In genomic region chr6:148398888-148399287, GRCm38 (mm10) we compare ENCODE assay signal across 22 mouse cellular contexts. TPM values are rescaled to one million over a fixed set of nuclear protein-coding genes. Genes with fewer than 3 reads are reported as not detected.
DNase-seq lines count a peak whose midpoint lies in the region; ATAC-seq and TF ChIP-seq lines count a peak whose summit lies in the region.
"Had no signal": no experiment of that assay in that cellular context is flagged by ENCODE, and none has a peak within 500 bp of the region (broad histone marks: within the 10 kb centered on the region; RNA-seq: fewer than 3 reads in every experiment).

No protein-coding gene starts in this region.

- TF ChIP-seq CTCF in heart, adult 2 months (IDR thresholded peaks at IDR 0.05), result no peak
- no peak for TF ChIP-seq CTCF in intestine, postnatal 0 days (IDR thresholded peaks at IDR 0.05; ENCODE audit: low read depth)
- TF ChIP-seq CTCF in heart, postnatal 0 days (IDR thresholded peaks at IDR 0.05; ENCODE audit: low read depth), result no peak

- DNase-seq in heart, adult 2 months, result no peak
- no peak for DNase-seq in heart, postnatal 36 days
- DNase-seq in intestine, embryonic 14.5 days (ENCODE audit: low spot score), result peak; percentile 12
- DNase-seq in brain, adult 2 months (ENCODE audit: low read depth, low spot score), result peak; percentile 58
- peak; percentile 67 for DNase-seq in heart, postnatal 0 days (ENCODE audit: low spot score)
- no peak for DNase-seq in left cerebral cortex, postnatal 10 days (ENCODE audit: extremely low spot score in 1 of 2, low spot score in 2 of 2)
- DNase-seq: cerebellum, adult 18-20 months; cerebellum, postnatal 14 days; embryo, embryonic 11 days; kidney, adult 8-10 months; kidney, postnatal 14 days; layer of hippocampus, postnatal 36 days; lung, adult 18-20 months had no signal

- intact Hi-C loops in heart, adult 2 months (cut with DNase I), result no loop called here
- intact Hi-C loops in heart, postnatal 36 days (cut with DNase I), result no loop called here
- intact Hi-C loops in left cerebral cortex, postnatal 10 days (cut with DNase I), result no loop called here

- peak overlapping the region; percentile 82 for H3K27ac ChIP-seq in heart, adult 2 months
- H3K27ac ChIP-seq in intestine, embryonic 14.5 days (ENCODE audit: low read depth), result no peak overlapping the region
- no peak overlapping the region for H3K27ac ChIP-seq in intestine, postnatal 0 days (ENCODE audit: low read depth, low read length)
- peak overlapping the region; percentile 84 for H3K27ac ChIP-seq in heart, postnatal 0 days (ENCODE audit: low read depth)
- H3K27ac ChIP-seq: embryonic facial prominence, embryonic 13.5 days; forebrain, embryonic 13.5 days; hindbrain, embryonic 13.5 days; limb, embryonic 13.5 days; liver, embryonic 12.5 days; midbrain, embryonic 12.5 days had no signal

- TF ChIP-seq EP300 in heart, adult 2 months (IDR thresholded peaks at IDR 0.05; ENCODE audit: insufficient read depth, low read depth, low read length), result no peak
- TF ChIP-seq EP300 in heart, postnatal 0 days (IDR thresholded peaks at IDR 0.05; ENCODE audit: low read depth), result no peak

- no peak overlapping the region for H3K9ac ChIP-seq in heart, adult 2 months (ENCODE audit: low read depth, low read length)
- no peak overlapping the region for H3K9ac ChIP-seq in intestine, embryonic 14.5 days (ENCODE audit: low read length)
- H3K9ac ChIP-seq in intestine, postnatal 0 days (ENCODE audit: low read depth, low read length), result no peak overlapping the region
- no peak overlapping the region for H3K9ac ChIP-seq in heart, postnatal 0 days (replicated peaks; ENCODE audit: low read depth, low read length)
- H3K9ac ChIP-seq: embryonic facial prominence, embryonic 13.5 days; forebrain, embryonic 13.5 days; hindbrain, embryonic 13.5 days; limb, embryonic 13.5 days; liver, embryonic 12.5 days; midbrain, embryonic 12.5 days had no signal

- ATAC-seq in intestine, embryonic 14.5 days (replicated peaks; ENCODE audit: low FRiP score, low TSS enrichment, low read depth), result no peak
- ATAC-seq in intestine, postnatal 0 days, result no peak
- no peak; the same call in 1 of the 2 replicates for ATAC-seq in heart, postnatal 0 days (ENCODE audit: insufficient read depth, low read depth)
- ATAC-seq: forebrain, embryonic 13.5 days; liver, embryonic 12.5 days had no signal

- no peak overlapping the region for H3K4me3 ChIP-seq in heart, adult 2 months
- H3K4me3 ChIP-seq in intestine, embryonic 14.5 days (ENCODE audit: low read depth, low read length), result no peak overlapping the region
- H3K4me3 ChIP-seq in intestine, postnatal 0 days (ENCODE audit: low read depth, low read length), result no peak overlapping the region
- H3K4me3 ChIP-seq in heart, postnatal 0 days (ENCODE audit: low read depth, low read length), result no peak overlapping the region
- H3K4me3 ChIP-seq: embryonic facial prominence, embryonic 13.5 days; forebrain, embryonic 13.5 days; hindbrain, embryonic 13.5 days; limb, embryonic 13.5 days; liver, embryonic 12.5 days; midbrain, embryonic 12.5 days had no signal

- WGBS in heart, adult 2 months, result 22% methylated on average over 2 of the region's 2 CpGs
- WGBS in intestine, embryonic 14.5 days, result 80% methylated on average over 2 of the region's 2 CpGs
- 68% methylated on average over 2 of the region's 2 CpGs for WGBS in intestine, postnatal 0 days
- 27% methylated on average over 2 of the region's 2 CpGs for WGBS in heart, postnatal 0 days

- peaks cover 41% of the 10 kb centered on the region for H3K4me1 ChIP-seq in heart, adult 2 months (ENCODE audit: control insufficient read depth, insufficient read depth, low read length)
- no peaks in the 10 kb centered on the region for H3K4me1 ChIP-seq in intestine, embryonic 14.5 days (replicated peaks; ENCODE audit: control insufficient read depth, insufficient read depth, low read length)
- no peaks in the 10 kb centered on the region for H3K4me1 ChIP-seq in intestine, postnatal 0 days (replicated peaks; ENCODE audit: control insufficient read depth, insufficient read depth, low read length)
- peaks cover 44% of the 10 kb centered on the region for H3K4me1 ChIP-seq in heart, postnatal 0 days (ENCODE audit: control insufficient read depth, insufficient read depth)
- H3K4me1 ChIP-seq: embryonic facial prominence, embryonic 13.5 days; forebrain, embryonic 13.5 days; hindbrain, embryonic 13.5 days; limb, embryonic 13.5 days; liver, embryonic 12.5 days; midbrain, embryonic 12.5 days had no signal

- H3K79me2 ChIP-seq in heart, adult 2 months (replicated peaks; ENCODE audit: control insufficient read depth, insufficient read depth, low read length), result 0 out of 2 replicates have a peak, but pooled peaks cover 1% of the 10 kb centered on the region

- no peak for TF ChIP-seq POLR2A in heart, adult 2 months (IDR thresholded peaks at IDR 0.05; ENCODE audit: insufficient read depth, low read depth, low read length)

- H3K27me3 ChIP-seq in heart, adult 2 months (ENCODE audit: control insufficient read depth, insufficient read depth, low read length), result no peaks in the 10 kb centered on the region
- no peaks in the 10 kb centered on the region for H3K27me3 ChIP-seq in intestine, embryonic 14.5 days (replicated peaks; ENCODE audit: control insufficient read depth, insufficient read depth, low read length)
- H3K27me3 ChIP-seq in intestine, postnatal 0 days (replicated peaks; ENCODE audit: control insufficient read depth, insufficient read depth, low read length), result no peaks in the 10 kb centered on the region
- H3K27me3 ChIP-seq in heart, postnatal 0 days (ENCODE audit: control insufficient read depth, insufficient read depth, low read length), result no peaks in the 10 kb centered on the region
- H3K27me3 ChIP-seq: embryonic facial prominence, embryonic 13.5 days; forebrain, embryonic 13.5 days; hindbrain, embryonic 13.5 days; limb, embryonic 13.5 days; liver, embryonic 12.5 days; midbrain, embryonic 12.5 days had no signal

- peaks cover 60% of the 10 kb centered on the region for H3K36me3 ChIP-seq in heart, adult 2 months (ENCODE audit: control insufficient read depth, insufficient read depth, low read length)
- H3K36me3 ChIP-seq in intestine, embryonic 14.5 days (ENCODE audit: control insufficient read depth, insufficient read depth, low read length), result no peaks in the 10 kb centered on the region
- no peaks in the 10 kb centered on the region for H3K36me3 ChIP-seq in intestine, postnatal 0 days (ENCODE audit: control insufficient read depth, insufficient read depth)
- no peaks in the 10 kb centered on the region for H3K36me3 ChIP-seq in heart, postnatal 0 days (replicated peaks; ENCODE audit: control insufficient read depth, insufficient read depth, low read length)
- H3K36me3 ChIP-seq: embryonic facial prominence, embryonic 13.5 days; hindbrain, embryonic 13.5 days; limb, embryonic 13.5 days; liver, embryonic 12.5 days; midbrain, embryonic 12.5 days had no signal

- H3K9me3 ChIP-seq in intestine, embryonic 14.5 days (ENCODE audit: control insufficient read depth, low read length), result no peaks in the 10 kb centered on the region
- H3K9me3 ChIP-seq in intestine, postnatal 0 days (ENCODE audit: control insufficient read depth), result no peaks in the 10 kb centered on the region
- no peaks in the 10 kb centered on the region for H3K9me3 ChIP-seq in heart, postnatal 0 days (replicated peaks; ENCODE audit: control insufficient read depth, low read length)
- H3K9me3 ChIP-seq: embryonic facial prominence, embryonic 13.5 days; forebrain, embryonic 13.5 days; hindbrain, embryonic 13.5 days; limb, embryonic 13.5 days; liver, embryonic 12.5 days; midbrain, embryonic 12.5 days had no signal

- H3K4me2 ChIP-seq in intestine, embryonic 14.5 days (ENCODE audit: low read length), result no peak overlapping the region
- no peak overlapping the region for H3K4me2 ChIP-seq in intestine, postnatal 0 days (replicated peaks; ENCODE audit: low read depth)
- 0 out of 2 replicates have a peak overlapping the region, but pooled peaks have one; percentile 0 for H3K4me2 ChIP-seq in heart, postnatal 0 days (ENCODE audit: low read depth, low read length)
- H3K4me2 ChIP-seq: embryonic facial prominence, embryonic 13.5 days; forebrain, embryonic 13.5 days; hindbrain, embryonic 13.5 days; limb, embryonic 13.5 days; liver, embryonic 12.5 days; midbrain, embryonic 12.5 days had no signal

RNA-seq across cellular contexts. Expression of gene Tmtc1, which starts 45.3 kb away (rescaled TPM):
- 100 to 1,000 TPM in 1 of 2 experiments, 10 to 100 TPM in 1; 89.4 to 131 TPM for total RNA-seq in heart, adult 2 months (2021)
- 46.3 and 86.1 TPM in 2 replicates for polyA plus RNA-seq in heart, adult 2 months (2012; rRNA removed)
- 100 to 1,000 TPM; 117 to 127 TPM for total RNA-seq in heart, postnatal 36 days (2021)
- polyA plus RNA-seq in intestine, embryonic 14.5 days (2014; fragmentation: Nextera tagmentation; extraction: Ambion mirVana), result 2.3 and 2.8 TPM in 2 replicates
- polyA plus RNA-seq in intestine, postnatal 0 days (2015; fragmentation: Nextera tagmentation; extraction: Ambion mirVana), result 0.81 and 0.88 TPM in 2 replicates
- 28.9 and 39.8 TPM in 2 replicates for total RNA-seq in heart, postnatal 0 days (2014; rRNA removed; ENCODE audit: low replicate concordance)
- 2.4 and 2.5 TPM in 2 replicates for polyA plus RNA-seq in heart, postnatal 0 days (2015; fragmentation: Nextera tagmentation; extraction: Ambion mirVana)
- 10 to 100 TPM; 36.8 to 40.8 TPM for total RNA-seq in left cerebral cortex, postnatal 10 days (2021)
- total RNA-seq: MEL had no signal
- polyA plus RNA-seq: C2C12 had no signal

Comparison
In these comparisons a context has a peak if more than half of its experiments do, and no peak if none do; other contexts are left out.
1. DNase-seq: peak in intestine, embryonic 14.5 days (single experiment), brain, adult 2 months (single experiment) and heart, postnatal 0 days (single experiment); none in heart, adult 2 months (0 of 2), heart, postnatal 36 days (0 of 2) and left cerebral cortex, postnatal 10 days (0 of 2).
2. H3K27ac ChIP-seq: peak in heart, adult 2 months (single experiment) and heart, postnatal 0 days (single experiment); none in intestine, embryonic 14.5 days (single experiment) and intestine, postnatal 0 days (single experiment).